Mouse (Mus musculus) lung, postnatal 36 days (tissue): ENCODE measurements around the gene Otogl.
"Not testable (repeated sequence)": the region's sequence is repeated elsewhere in the genome, so short reads cannot be mapped to it uniquely, and the experiment has no call there.

ENCODE experiments used
- DNase-seq: peaks from one replicate; pipeline ENCODE4 v3.0.0; 2022; ENCODE audit warnings: mixed read lengths

The Otogl gene

GRCm38 (mm10) chr10:107804285-107804684 lies 107.6 kb downstream of the Otogl start:
- not testable (repeated sequence) for DNase-seq

- peak; percentile 72 for DNase-seq
These were observed 112.1 kb downstream of the Otogl start for GRCm38 (mm10) chr10:107799671-107800353.

- no peak for DNase-seq
These were observed 116.8 kb downstream of the Otogl start for GRCm38 (mm10) chr10:107794812-107795756.

- DNase-seq: no peak
These were observed 119.4 kb downstream of the Otogl start for GRCm38 (mm10) chr10:107792491-107792890.

- DNase-seq: no peak
These were observed 132.4 kb downstream of the Otogl start for GRCm38 (mm10) chr10:107779548-107779947.

GRCm38 (mm10) chr10:107759624-107760023 lies 152.3 kb downstream of the Otogl start:
- DNase-seq: no peak

- no peak for DNase-seq
These were observed 158.5 kb downstream of the Otogl start for GRCm38 (mm10) chr10:107753471-107753870.

- peak; percentile 7 for DNase-seq
These were observed 159.4 kb downstream of the Otogl start for GRCm38 (mm10) chr10:107752351-107753143.

- no peak for DNase-seq
These were observed 160.0 kb downstream of the Otogl start for GRCm38 (mm10) chr10:107751944-107752343.

- peak; percentile 49 for DNase-seq
These were observed 164.4 kb downstream of the Otogl start for GRCm38 (mm10) chr10:107747566-107747965.

GRCm38 (mm10) chr10:107746717-107747116 lies 165.2 kb downstream of the Otogl start:
- no peak for DNase-seq

GRCm38 (mm10) chr10:107739815-107740214 lies 172.1 kb downstream of the Otogl start:
- no peak for DNase-seq

- no peak for DNase-seq
These were observed 174.2 kb downstream of the Otogl start for GRCm38 (mm10) chr10:107737743-107738142.

GRCm38 (mm10) chr10:107735448-107735847 lies 176.5 kb downstream of the Otogl start:
- DNase-seq: no peak

- DNase-seq: no peak
These were observed 177.6 kb downstream of the Otogl start for GRCm38 (mm10) chr10:107734327-107734726.

- peak; percentile 47 for DNase-seq
These were observed 186.3 kb downstream of the Otogl start for GRCm38 (mm10) chr10:107725631-107726030.

GRCm38 (mm10) chr10:107719806-107720205 lies 192.1 kb downstream of the Otogl start, which contains the start of gene Ptprq:
Gene Ptprq (minus strand): TSS chr10:107720051.
- no peak for DNase-seq
